Mouse (Mus musculus) right cerebral cortex, adult 2 months (tissue): ENCODE data around the gene Sh3yl1.

ENCODE experiments used
- DNase-seq, 2 experiments: peaks; one replicate each; pipeline ENCODE4 v3.0.0; 2021 to 2022; ENCODE audit warnings: low spot score in 2 of 2

Sh3yl1 gene

GRCm38 (mm10) chr12:30944197-30944596, 32.7 kb downstream of the Sh3yl1 start:
- DNase-seq: no peak

- DNase-seq: no peak
Measured at GRCm38 (mm10) chr12:30970700-30971099, 59.2 kb downstream of the Sh3yl1 start.

- DNase-seq: no peak
Measured at GRCm38 (mm10) chr12:31003795-31004194, 92.3 kb downstream of the Sh3yl1 start.

GRCm38 (mm10) chr12:31005010-31005409, 93.5 kb downstream of the Sh3yl1 start:
- DNase-seq: peak; percentile 77 to 84

- DNase-seq: peak; percentile 38 to 40
Measured at GRCm38 (mm10) chr12:31008171-31008570, 96.7 kb downstream of the Sh3yl1 start.
